Mouse (Mus musculus): ENCODE data around the gene Prrx1. TPM values are rescaled to one million over a fixed set of nuclear protein-coding genes. Genes with fewer than 3 reads are reported as not detected.
A peak's percentile ranks its signal among the peaks of the same experiment; 100 is the strongest.

Gene Prrx1
- total RNA-seq, 2 experiments from 2014 or later, result 6.3 to 7.0 TPM

- DNase-seq (ENCODE audit: extremely low spot score in 1 of 2, low spot score in 2 of 2), result peak in 1 of 2 experiments; percentile 22
- intact Hi-C loops (cut with DNase I), result loop anchor here (5.0 kb wide), 2 partner anchors 48 to 162 kb away; no protein-coding TSS in a partner anchor
Observed at GRCm38 (mm10) chr1:163313921-163314725, 613 bp upstream of the Prrx1 start.

GRCm38 (mm10) chr1:163311861-163312811, 1.4 kb downstream of the Prrx1 start:
- intact Hi-C loops (cut with DNase I), result loop anchor here (5.0 kb wide), 2 partner anchors 50 to 160 kb away; no protein-coding TSS in a partner anchor
- peak in 1 of 2 experiments; percentile 64 for DNase-seq (ENCODE audit: extremely low spot score in 1 of 2, low spot score in 2 of 2)

GRCm38 (mm10) chr1:163311006-163311836, 2.3 kb downstream of the Prrx1 start:
- DNase-seq (ENCODE audit: extremely low spot score in 1 of 2, low spot score in 2 of 2), result no peak
- intact Hi-C loops (cut with DNase I), result loop anchor here (5.0 kb wide), 2 partner anchors 51 to 159 kb away; no protein-coding TSS in a partner anchor

GRCm38 (mm10) chr1:163310023-163310754, 3.3 kb downstream of the Prrx1 start:
- no peak for DNase-seq (ENCODE audit: extremely low spot score in 1 of 2, low spot score in 2 of 2)
- intact Hi-C loops (cut with DNase I), result loop anchor here (5.0 kb wide), 2 partner anchors 52 to 158 kb away; no protein-coding TSS in a partner anchor

- no peak for DNase-seq (ENCODE audit: extremely low spot score in 1 of 2, low spot score in 2 of 2)
- intact Hi-C loops (cut with DNase I), result no loop called here
Observed at GRCm38 (mm10) chr1:163309466-163309865, 4.0 kb downstream of the Prrx1 start.

GRCm38 (mm10) chr1:163308631-163309030, 4.9 kb downstream of the Prrx1 start:
- intact Hi-C loops (cut with DNase I), result no loop called here
- DNase-seq (ENCODE audit: extremely low spot score in 1 of 2, low spot score in 2 of 2), result peak in 1 of 2 experiments; percentile 23

GRCm38 (mm10) chr1:163307706-163308105, 5.8 kb downstream of the Prrx1 start:
- intact Hi-C loops (cut with DNase I), result no loop called here
- no peak for DNase-seq (ENCODE audit: extremely low spot score in 1 of 2, low spot score in 2 of 2)

GRCm38 (mm10) chr1:163305956-163306355, 7.6 kb downstream of the Prrx1 start:
- DNase-seq (ENCODE audit: extremely low spot score in 1 of 2, low spot score in 2 of 2), result peak in 1 of 2 experiments; percentile 21
- intact Hi-C loops (cut with DNase I), result no loop called here

- DNase-seq (ENCODE audit: extremely low spot score in 1 of 2, low spot score in 2 of 2), result no peak
- intact Hi-C loops (cut with DNase I), result no loop called here
Observed at GRCm38 (mm10) chr1:163304837-163305236, 8.7 kb downstream of the Prrx1 start.

- DNase-seq (ENCODE audit: extremely low spot score in 1 of 2, low spot score in 2 of 2), result no peak
- intact Hi-C loops (cut with DNase I), result no loop called here
Observed at GRCm38 (mm10) chr1:163302292-163302691, 11.2 kb downstream of the Prrx1 start.

GRCm38 (mm10) chr1:163293152-163293551, 20.4 kb downstream of the Prrx1 start:
- intact Hi-C loops (cut with DNase I), result no loop called here

GRCm38 (mm10) chr1:163291925-163292324, 21.6 kb downstream of the Prrx1 start:
- no peak for DNase-seq (ENCODE audit: extremely low spot score in 1 of 2, low spot score in 2 of 2)
- intact Hi-C loops (cut with DNase I), result no loop called here

More at GRCm38 (mm10) chr1:163293152-163293551, 20.4 kb downstream of the Prrx1 start:
- DNase-seq (ENCODE audit: extremely low spot score in 1 of 2, low spot score in 2 of 2), result no peak

- no peak for DNase-seq (ENCODE audit: extremely low spot score in 1 of 2, low spot score in 2 of 2)
- intact Hi-C loops (cut with DNase I), result no loop called here
Observed at GRCm38 (mm10) chr1:163289131-163289530, 24.4 kb downstream of the Prrx1 start.

- intact Hi-C loops (cut with DNase I), result no loop called here
- no peak for DNase-seq (ENCODE audit: extremely low spot score in 1 of 2, low spot score in 2 of 2)
Observed at GRCm38 (mm10) chr1:163285539-163285938, 28.0 kb downstream of the Prrx1 start.

- DNase-seq (ENCODE audit: extremely low spot score in 1 of 2, low spot score in 2 of 2), result no peak
- intact Hi-C loops (cut with DNase I), result no loop called here
Observed at GRCm38 (mm10) chr1:163285136-163285535, 28.4 kb downstream of the Prrx1 start.

- intact Hi-C loops (cut with DNase I), result no loop called here
- no peak for DNase-seq (ENCODE audit: extremely low spot score in 1 of 2, low spot score in 2 of 2)
Observed at GRCm38 (mm10) chr1:163283980-163284635, 29.4 kb downstream of the Prrx1 start.

GRCm38 (mm10) chr1:163281450-163282198, 31.9 kb downstream of the Prrx1 start:
- intact Hi-C loops (cut with DNase I), result no loop called here
- peak in 1 of 2 experiments; percentile 48 for DNase-seq (ENCODE audit: extremely low spot score in 1 of 2, low spot score in 2 of 2)
